In genomic region chr3:96245003-96245886, GRCm38 (mm10) we compare ENCODE assay signal across 7 mouse cellular contexts. TPM values are rescaled to one million over a fixed set of nuclear protein-coding genes. Genes with fewer than 3 reads are reported as not detected.
DNase-seq lines count a peak whose midpoint lies in the region; ATAC-seq and TF ChIP-seq lines count a peak whose summit lies in the region.
"Not testable (repeated sequence)": the region's sequence is repeated elsewhere in the genome, so short reads cannot be mapped to it uniquely, and the experiment has no call there.

TSS of gene Hist2h2aa1 (plus strand) at chr3:96245497.

- ATAC-seq in embryonic facial prominence, embryonic 15.5 days (ENCODE audit: insufficient number of reproducible peaks, low FRiP score, low TSS enrichment, low read depth): peak; percentile 88
- peak; percentile 91 for ATAC-seq in kidney, embryonic 14.5 days (ENCODE audit: low FRiP score, low TSS enrichment)
- ATAC-seq in limb, embryonic 14.5 days (ENCODE audit: low FRiP score, low read depth): peak; percentile 89
- peak; percentile 92 for ATAC-seq in midbrain, embryonic 16.5 days

- peak within 1 kb of the TSS; percentile 64 for H3K9ac ChIP-seq in embryonic facial prominence, embryonic 15.5 days
- peak within 1 kb of the TSS; percentile 79 for H3K9ac ChIP-seq in kidney, embryonic 14.5 days (ENCODE audit: low read depth, low read length)
- peak within 1 kb of the TSS; percentile 68 for H3K9ac ChIP-seq in limb, embryonic 14.5 days (ENCODE audit: low read depth, low read length, severe bottlenecking)
- H3K9ac ChIP-seq in midbrain, embryonic 16.5 days (ENCODE audit: low read depth, low read length): peak within 1 kb of the TSS; percentile 77

- H3K4me3 ChIP-seq in embryonic facial prominence, embryonic 15.5 days (replicated peaks): peak within 1 kb of the TSS; percentile 54
- H3K4me3 ChIP-seq in kidney, embryonic 14.5 days (ENCODE audit: low read length): peak within 1 kb of the TSS; percentile 43
- H3K4me3 ChIP-seq in limb, embryonic 14.5 days (replicated peaks; ENCODE audit: low read length): peak within 1 kb of the TSS; percentile 52
- peak within 1 kb of the TSS; percentile 42 for H3K4me3 ChIP-seq in midbrain, embryonic 16.5 days (ENCODE audit: low read depth, low read length)

- WGBS in embryonic facial prominence, embryonic 15.5 days: 0% methylated on average over 21 of the region's 88 CpGs
- 0% methylated on average over 18 of the region's 88 CpGs for WGBS in kidney, embryonic 14.5 days
- WGBS in limb, embryonic 14.5 days: under 1% methylated on average over 25 of the region's 88 CpGs
- 1% methylated on average over 23 of the region's 88 CpGs for WGBS in midbrain, embryonic 16.5 days

- not testable (repeated sequence) for H3K9me3 ChIP-seq in embryonic facial prominence, embryonic 15.5 days (replicated peaks); kidney, embryonic 14.5 days (ENCODE audit: control insufficient read depth, low read length); limb, embryonic 14.5 days (ENCODE audit: control insufficient read depth, low read length); midbrain, embryonic 16.5 days (replicated peaks; ENCODE audit: control insufficient read depth, low read length, poor library complexity, severe bottlenecking)

- peak within 1 kb of the TSS; percentile 99 for H3K27ac ChIP-seq in embryonic facial prominence, embryonic 15.5 days (replicated peaks)
- H3K27ac ChIP-seq in kidney, embryonic 14.5 days (ENCODE audit: low read depth, low read length): peak within 1 kb of the TSS; percentile 99
- H3K27ac ChIP-seq in limb, embryonic 14.5 days (replicated peaks; ENCODE audit: low read depth, low read length): peak within 1 kb of the TSS; percentile 96
- peak within 1 kb of the TSS; percentile 93 for H3K27ac ChIP-seq in midbrain, embryonic 16.5 days (ENCODE audit: low read length)

- peak within 1 kb of the TSS; percentile 60 for H3K4me2 ChIP-seq in embryonic facial prominence, embryonic 15.5 days (replicated peaks)
- peak within 1 kb of the TSS; percentile 42 for H3K4me2 ChIP-seq in kidney, embryonic 14.5 days (replicated peaks; ENCODE audit: low read depth, low read length)
- peak within 1 kb of the TSS; percentile 58 for H3K4me2 ChIP-seq in limb, embryonic 14.5 days (replicated peaks; ENCODE audit: low read depth, low read length, severe bottlenecking)
- H3K4me2 ChIP-seq in midbrain, embryonic 16.5 days (ENCODE audit: low read length): peak within 1 kb of the TSS; percentile 68

- TF ChIP-seq POLR2A in limb, embryonic 14.5 days (IDR thresholded peaks at IDR 0.05; ENCODE audit: borderline replicate concordance, extremely low read depth, insufficient read depth, insufficient read length): not testable (repeated sequence)

- peak; percentile 81 for DNase-seq in adrenal gland, postnatal 25 days
- peak; percentile 91 to 93 for DNase-seq in heart, adult 9 months (ENCODE audit: low spot score in 2 of 2)
- DNase-seq in limb, embryonic 14.5 days (ENCODE audit: low spot score): peak; percentile 70
- peak; percentile 86 to 93 for DNase-seq in spleen, postnatal 10 days (ENCODE audit: low spot score in 2 of 2)

- not testable (repeated sequence) for H3K36me3 ChIP-seq in embryonic facial prominence, embryonic 15.5 days; kidney, embryonic 14.5 days (ENCODE audit: control insufficient read depth, insufficient read depth, low read length); limb, embryonic 14.5 days (ENCODE audit: control insufficient read depth, insufficient read depth, low read length); midbrain, embryonic 16.5 days (ENCODE audit: control insufficient read depth, insufficient read depth, low read length)

- H3K27me3 ChIP-seq in embryonic facial prominence, embryonic 15.5 days; kidney, embryonic 14.5 days (ENCODE audit: control insufficient read depth, insufficient read depth, low read length); limb, embryonic 14.5 days (ENCODE audit: control insufficient read depth, insufficient read depth, low read length); midbrain, embryonic 16.5 days (ENCODE audit: control insufficient read depth, insufficient read depth, low read depth, low read length): not testable (repeated sequence)

- peaks cover 31% of the 10 kb centered on the region for H3K4me1 ChIP-seq in embryonic facial prominence, embryonic 15.5 days
- peaks cover 26% of the 10 kb centered on the region for H3K4me1 ChIP-seq in kidney, embryonic 14.5 days (ENCODE audit: control insufficient read depth, insufficient read depth, low read length)
- peaks cover 27% of the 10 kb centered on the region for H3K4me1 ChIP-seq in limb, embryonic 14.5 days (ENCODE audit: control insufficient read depth, insufficient read depth, low read length)
- peaks cover 18% of the 10 kb centered on the region for H3K4me1 ChIP-seq in midbrain, embryonic 16.5 days (ENCODE audit: control insufficient read depth, insufficient read depth, low read length)

RNA-seq across cellular contexts. Expression of gene Hist2h2aa1, which starts in this region (rescaled TPM):
- total RNA-seq in adrenal gland, postnatal 25 days (2021): 17.4 TPM in 1 of 2 replicates, not detected in the other
- 25.9 and 30.4 TPM in 2 replicates for polyA plus RNA-seq in embryonic facial prominence, embryonic 15.5 days (2015; fragmentation: Nextera tagmentation; extraction: Ambion mirVana)
- 18.3 and 20.3 TPM in 2 replicates for polyA plus RNA-seq in kidney, embryonic 14.5 days (2014; fragmentation: Nextera tagmentation; extraction: Ambion mirVana)
- 44.2 and 73.5 TPM in 2 replicates for polyA plus RNA-seq in limb, embryonic 14.5 days (2012; rRNA removed)
- 18.1 and 21.2 TPM in 2 replicates for polyA plus RNA-seq in limb, embryonic 14.5 days (2014; fragmentation: Nextera tagmentation; extraction: Ambion mirVana)
- polyA plus RNA-seq in midbrain, embryonic 16.5 days (2015; fragmentation: Nextera tagmentation; extraction: Ambion mirVana): 7.4 and 13.2 TPM in 2 replicates

Comparison
In these comparisons a context has a peak if more than half of its experiments do, and no peak if none do; other contexts are left out.
1. Peak in every context shown above with its lines: DNase-seq, ATAC-seq, H3K4me3 ChIP-seq and H3K27ac ChIP-seq.